Mouse (Mus musculus) urinary bladder, postnatal 14 days (tissue): ENCODE data around the gene Sigirr.

ENCODE experiments used
- DNase-seq: peaks from one replicate; pipeline ENCODE4 v3.0.0; 2021; ENCODE audit warnings: low spot score

Sigirr gene

DNA sequence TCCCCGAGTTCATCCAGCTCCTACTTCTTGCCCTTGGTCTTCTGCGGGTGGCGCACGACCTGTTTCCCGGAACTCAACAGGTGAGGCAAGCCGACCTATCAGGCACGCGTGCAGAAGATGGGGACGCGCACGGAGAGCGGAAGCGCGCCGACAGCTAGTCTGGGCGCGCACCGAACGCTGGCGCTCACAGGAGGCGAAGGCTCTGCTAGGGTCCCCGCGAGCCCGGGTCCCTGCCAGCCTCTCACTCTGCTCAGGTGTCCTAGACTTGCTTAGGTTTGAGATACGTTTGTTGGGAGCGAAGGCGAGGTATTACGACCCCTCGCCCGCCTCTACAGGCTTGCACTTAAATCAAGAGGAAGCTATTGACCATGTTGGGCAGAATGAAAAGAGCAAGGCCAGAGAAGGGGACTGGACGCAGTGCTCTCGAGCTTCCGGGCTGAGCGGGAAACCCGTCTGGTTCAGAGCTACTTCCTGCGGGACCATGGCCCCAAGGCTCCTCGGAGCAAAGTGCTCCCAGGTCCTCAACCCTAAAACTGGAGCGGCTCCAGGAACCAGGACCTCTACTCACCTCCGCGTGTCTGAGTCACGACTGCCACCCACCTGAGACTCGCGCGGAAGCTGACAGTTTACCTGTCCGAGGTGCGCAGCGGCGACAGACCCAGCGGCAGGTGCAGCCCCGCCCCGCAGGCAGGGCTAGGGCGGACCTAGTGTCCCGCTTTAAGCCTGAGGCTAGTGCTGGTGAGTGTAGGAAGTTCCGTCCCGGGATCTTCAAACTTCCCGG is at the start of gene Sigirr:
Sigirr (minus strand) TSS at position 662 of the 781 bp plus-strand sequence.
- peak; percentile 66 for DNase-seq

DNA sequence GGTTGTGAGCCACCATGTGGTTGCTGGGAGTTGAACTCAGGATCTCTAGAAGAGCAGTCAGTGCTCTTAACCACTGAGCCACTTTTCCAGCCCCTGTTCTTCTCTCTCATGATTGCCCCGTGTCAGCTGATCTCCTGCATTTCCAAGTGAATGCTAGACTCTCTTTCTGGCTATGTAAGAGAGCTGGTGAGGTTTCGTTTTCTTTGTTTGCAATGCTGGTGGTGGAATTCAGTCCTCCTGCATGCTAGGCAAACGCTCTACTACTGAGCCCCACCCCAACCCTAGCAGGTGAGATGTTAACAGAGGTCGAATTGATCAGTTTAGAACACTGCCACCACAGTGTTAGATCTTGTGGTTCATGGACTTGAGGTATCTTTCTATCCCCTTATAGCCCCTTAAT is 48.3 kb upstream of the Sigirr start:
- no peak for DNase-seq

DNA sequence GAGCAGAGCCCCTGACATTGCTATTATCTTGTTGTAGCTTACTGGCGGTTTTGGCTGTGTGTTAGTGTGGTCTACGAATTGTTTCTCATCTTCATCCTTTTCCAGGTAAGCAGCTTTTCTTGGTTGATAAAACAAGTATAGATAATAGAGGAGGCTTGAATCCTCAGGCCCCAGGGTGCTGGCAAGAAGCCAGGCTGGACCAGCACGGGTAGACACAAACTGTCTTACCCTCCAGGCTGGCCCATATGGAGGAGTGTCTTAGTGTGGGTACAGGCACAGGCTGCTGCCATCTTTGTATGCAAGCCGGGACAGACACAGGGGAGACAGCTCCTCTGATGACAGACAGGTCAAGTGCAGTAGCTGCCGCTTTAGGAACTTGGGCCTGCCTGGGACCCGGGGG is 46.7 kb upstream of the Sigirr start:
- no peak for DNase-seq

DNA sequence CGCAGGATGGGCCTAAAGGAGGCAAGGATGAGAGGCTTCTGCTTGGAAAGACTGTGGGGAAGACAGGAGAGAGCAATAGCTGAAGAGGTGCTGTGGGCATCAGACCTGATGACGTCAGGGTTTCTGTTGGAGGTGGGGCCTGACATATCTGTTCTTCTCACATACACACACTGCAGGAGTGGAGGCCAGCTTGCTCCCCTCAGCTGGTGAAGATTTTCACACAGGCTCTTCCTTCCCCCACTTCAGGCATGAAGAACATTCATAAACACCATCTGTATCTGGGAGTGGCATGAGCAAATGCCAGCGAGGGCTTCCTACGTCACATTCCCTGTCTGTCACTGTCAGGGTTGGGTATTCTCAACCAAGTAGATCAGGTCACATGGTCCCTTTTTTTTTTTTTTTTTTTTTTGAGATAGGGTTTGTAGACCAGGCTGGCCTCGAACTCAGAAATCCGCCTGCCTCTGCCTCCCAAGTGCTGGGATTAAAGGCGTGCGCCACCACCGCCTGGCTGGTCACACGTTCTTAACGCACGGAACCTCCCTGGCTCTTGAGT is 45.7 kb upstream of the Sigirr start:
- no peak for DNase-seq

DNA sequence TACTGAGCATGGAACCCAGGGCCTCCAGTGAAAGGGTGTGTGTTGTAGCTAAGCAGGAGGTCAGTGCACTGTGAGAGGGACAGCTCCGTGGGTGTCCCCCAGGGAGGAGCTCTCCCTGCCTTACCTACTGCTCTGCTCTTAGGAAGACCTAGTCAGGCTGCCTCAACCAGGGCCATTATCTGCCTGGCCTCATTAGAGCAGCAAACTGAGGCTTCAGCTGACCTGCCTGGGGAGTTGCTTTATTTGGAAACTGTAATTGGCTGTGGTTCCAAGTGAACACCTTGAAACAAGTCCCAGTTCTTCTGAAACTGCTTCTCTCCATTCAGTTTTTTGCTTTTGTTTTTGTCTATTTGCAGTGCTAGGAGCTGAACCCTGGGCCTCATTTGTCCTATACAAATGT is 45.0 kb upstream of the Sigirr start:
- no peak for DNase-seq

DNA sequence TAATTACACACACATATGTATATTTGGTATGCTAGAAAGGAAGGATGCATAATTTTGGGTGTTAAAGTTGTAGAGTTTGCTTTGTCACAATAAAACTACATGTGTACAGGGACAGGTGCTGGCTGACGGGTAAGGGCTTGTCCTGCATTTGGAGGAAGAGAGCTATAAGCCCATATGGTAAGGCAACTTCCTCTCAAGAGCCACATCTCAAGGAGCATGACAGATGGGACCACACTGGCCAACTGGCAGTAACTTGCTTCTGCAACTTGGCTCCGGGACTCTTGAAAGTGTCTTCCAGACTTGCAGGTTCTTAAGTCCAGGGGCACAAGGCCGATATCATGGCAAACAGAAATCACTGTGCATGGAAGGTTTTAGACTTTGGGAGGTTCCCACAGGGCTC is 44.3 kb upstream of the Sigirr start:
- no peak for DNase-seq

DNA sequence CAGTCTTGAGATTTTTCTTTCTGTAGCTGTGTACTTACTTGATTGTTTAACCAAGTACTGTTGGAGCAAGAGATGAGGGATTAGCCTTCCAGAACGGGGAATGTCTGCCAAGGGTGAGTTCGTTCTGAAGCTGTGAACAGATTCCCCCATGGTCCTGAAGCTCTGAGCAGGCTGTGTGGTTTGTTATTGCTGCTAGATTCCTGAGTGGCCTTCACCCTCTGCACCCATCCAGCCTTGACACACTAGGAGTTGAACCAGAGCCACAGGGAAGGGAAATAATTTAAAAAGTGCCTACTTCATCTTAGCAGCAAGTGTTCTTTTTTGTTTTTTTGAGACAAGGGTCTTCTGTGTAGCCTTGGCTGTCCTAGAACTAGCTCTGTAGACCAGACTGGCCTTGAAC is 43.5 kb upstream of the Sigirr start:
- DNase-seq: no peak

DNA sequence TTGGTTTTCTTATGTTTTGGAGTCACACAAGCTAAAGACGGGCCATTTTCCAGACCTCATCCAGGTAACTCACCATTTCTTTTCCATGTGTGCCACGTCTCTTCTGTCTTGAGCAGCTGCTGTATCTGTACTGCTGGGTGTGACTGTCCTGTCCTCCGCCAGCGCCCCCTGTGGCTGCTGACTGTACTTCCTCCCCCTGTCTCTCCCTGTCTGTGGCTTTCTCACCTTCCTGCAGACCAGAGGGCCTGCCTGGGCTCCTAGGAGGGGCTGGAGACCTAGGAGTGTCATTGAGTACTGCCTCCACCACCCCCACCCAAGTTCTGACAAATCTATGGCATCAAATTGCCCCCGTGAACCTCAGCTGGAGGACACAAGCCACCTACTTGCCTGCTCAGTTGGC is 42.7 kb upstream of the Sigirr start:
- no peak for DNase-seq

DNA sequence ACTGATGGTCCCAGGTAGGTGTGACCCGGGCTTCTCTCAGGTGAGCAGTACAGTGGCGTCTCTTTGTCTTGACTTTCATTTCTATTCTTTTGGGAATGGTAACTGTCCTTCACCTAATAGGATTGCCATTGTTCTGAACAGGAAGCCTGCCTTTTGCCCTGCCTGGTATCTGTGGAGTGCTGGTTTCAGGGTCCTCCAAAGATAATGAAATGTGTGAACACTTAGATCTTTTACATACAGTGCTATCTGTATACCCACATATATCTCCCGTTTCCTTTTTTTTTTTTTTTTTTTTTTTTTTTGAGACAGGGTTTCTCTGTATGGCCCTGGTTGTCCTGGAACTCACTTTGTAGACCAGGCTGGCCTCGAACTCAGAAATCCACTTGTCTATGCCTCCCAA is 41.0 kb upstream of the Sigirr start:
- DNase-seq: no peak

DNA sequence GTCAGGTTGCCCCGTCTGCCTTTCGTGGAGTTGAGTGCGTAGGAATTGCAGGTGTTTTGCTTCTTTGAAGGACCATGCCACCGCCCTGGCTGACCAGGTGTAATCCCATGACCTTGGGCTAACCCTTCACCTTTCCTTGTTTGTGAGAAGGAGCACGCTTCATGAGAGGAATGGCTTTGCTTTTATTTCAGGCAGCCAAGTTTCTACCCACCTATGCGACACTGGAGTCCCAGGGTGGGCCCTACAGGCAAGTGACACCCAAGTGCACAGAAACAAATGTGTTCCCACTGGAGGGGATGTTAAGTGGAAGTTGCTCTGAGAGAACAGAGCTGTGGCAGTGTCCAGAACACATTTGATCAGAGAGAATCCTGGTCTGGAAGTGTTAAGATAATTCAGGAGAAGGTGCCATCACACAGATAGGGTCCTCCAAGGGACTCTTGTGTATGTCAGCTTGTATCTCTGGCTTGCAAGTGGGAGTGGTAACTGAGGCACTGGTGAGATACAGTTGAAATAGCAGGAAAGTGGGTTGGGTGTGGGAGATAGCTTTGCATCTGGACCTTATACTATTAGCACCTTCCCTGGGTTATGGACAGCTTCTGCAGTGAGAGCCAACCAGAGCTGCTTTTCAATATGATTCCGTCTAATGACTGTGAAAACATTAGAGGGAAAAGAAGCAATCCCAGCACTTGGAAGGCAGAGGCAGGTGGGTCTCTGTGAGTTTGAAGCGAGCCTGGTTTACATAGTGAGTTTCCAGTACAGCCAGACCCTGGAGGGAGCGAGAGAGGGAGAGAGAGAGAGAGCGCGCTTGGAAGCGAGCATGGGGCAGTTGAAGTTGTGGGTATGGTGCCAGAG is 31.8 kb upstream of the Sigirr start:
- no peak for DNase-seq

DNA sequence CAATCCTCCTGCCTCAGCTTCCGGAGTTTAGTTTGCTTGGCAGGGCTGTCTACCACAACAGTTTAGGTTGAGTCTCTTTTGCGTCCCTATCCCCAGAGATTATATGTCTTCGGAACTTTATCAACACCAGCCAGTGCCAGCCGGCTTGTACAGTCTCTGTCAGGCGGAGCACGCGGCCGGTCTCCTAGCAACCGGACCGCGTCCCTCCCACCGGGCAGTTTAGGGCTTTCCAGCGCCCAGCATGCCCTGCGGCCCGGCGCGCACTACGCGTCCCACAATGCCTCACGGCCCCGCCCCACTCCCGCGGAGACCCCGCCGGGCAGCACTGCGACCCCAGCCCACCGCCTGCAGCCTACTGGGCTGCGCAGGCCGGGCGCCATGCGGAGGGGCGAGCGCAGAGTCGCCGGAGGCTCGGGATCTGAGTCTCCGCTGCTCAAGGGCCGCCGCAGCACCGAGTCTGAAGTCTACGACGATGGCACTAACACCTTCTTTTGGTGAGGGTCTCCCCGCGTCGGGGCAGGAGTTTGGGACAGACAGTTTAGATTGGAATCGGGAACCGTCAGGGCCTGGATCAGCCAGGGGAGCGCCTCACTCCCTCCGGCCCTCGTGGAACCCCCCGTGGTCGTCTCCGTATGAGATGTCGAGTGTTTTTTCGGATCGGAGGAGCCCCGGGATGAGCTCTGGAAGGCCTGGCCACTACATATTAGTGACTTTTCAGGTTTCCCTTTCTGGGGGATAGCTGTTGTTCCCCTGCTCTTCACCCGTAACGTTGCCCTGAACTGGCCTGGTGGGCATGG is 30.9 kb upstream of the Sigirr start:
- peak; percentile 90 for DNase-seq

DNA sequence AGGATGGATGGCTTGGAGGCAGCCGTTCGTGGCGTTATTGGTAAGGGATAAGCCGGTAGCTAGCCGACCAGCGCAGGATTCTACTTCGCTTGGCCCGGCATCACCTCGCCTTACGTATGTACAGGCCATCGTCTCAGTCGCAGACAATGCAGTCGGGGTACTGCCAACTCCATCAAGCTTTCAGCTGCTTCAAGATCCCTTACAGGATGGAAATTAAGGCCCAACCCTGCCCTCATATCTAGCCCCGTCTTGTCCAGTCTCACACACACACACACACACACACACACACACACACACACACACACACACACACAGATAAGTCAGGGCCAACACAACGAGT is 23.1 kb upstream of the Sigirr start:
- DNase-seq: no peak

DNA sequence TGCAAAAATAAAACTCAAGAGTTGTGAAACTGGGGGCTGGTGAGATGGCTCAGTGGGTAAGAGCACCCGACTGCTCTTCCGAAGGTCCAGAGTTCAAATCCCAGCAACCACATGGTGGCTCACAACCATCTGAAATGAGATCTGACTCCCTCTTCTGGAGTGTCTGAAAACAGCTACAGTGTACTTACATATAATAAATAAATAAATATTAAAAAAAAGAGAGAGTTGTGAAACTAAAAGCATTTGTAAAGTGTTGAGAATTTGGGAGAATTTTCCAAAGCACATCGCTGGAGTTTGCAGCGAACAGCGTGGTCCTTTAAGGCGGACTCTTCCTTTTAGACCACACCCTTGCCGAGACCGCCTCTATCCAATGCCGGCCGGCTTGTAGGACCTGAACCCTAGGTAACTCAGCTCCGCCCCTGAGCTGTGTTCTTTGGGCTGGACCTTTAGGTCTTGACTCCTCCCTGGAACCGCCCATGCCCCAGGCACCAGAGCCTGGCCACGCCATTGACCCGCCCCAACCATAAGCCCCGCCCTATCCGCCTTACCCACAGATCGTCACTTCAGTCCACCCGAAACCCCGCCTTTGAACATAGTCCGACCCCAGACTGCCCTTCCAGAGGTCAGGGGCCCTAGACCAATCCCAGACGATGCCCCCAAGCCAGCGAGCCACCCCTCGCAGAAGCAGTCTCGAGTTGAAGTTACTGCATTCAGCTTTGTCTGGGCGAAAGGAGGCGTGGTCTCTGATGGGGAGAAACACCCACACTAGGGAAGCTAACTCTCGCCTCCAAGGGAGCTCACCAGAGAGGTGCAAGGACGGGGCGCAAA is 22.5 kb upstream of the Sigirr start:
- DNase-seq: peak; percentile 97

DNA sequence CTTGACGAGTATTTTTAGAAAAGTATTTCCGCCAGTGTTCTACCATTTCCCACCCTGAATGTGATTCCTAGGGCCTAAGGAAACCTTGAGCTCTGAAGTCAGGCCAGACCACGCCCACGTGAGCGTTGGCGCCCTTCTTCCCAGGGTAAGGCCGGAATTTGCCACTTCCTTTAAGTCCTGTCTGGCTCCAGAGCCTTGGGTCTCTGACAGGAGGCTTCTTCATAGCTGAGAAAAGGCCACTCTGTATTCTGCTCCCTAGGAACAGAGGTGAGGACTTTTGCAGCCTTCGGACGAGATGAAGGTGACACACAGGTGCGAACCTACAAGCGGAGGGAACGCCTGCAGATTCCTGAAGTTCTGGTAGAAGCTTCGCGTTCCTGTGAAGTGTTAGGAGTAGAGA is 21.9 kb upstream of the Sigirr start, which contains the start of gene Ptdss2:
Ptdss2 (plus strand) TSS at position 138 of the 400 bp plus-strand sequence.
- DNase-seq: no peak

DNA sequence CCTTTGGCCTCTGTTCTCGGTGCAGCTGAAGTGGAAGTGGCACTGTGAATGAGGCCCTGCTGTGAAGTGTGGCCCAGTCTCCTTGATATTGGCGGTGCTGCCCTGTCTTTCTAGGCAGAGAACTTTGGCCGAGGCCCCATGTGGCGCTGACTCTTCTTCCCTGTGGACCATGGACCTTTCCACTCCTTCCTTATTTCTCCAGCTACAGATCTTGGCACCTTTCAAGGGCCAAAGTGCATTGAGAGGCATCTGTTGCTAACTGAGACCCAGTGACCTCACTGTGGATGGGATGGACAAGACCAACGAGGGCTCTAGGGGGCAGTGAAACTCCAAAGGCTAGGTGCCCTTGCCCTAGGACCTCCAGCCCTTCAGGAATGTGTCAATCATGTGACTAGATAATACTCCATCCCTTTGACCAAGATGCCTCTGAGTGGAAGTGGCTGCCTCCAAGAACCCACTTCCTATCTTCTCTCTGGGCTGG is 20.7 kb upstream of the Sigirr start:
- DNase-seq: no peak

DNA sequence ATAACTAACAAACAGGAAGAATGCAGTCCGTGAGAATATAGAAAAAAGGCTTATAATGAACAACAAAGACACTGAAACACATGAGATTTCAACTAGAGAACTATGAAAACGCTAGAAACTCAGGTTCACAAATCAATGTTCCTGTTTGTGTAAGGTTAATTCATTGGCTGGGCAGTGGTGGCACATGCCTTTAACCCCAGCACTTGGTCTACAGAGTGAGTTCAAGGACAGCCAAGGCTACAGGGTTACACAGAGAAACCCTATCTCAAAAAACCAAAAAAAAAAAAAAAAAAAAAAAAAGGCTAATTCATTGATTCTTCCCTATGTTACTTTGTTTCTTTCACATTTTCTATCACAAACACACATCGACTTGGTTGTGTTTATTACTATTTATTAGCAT is 20.2 kb upstream of the Sigirr start:
- no peak for DNase-seq

DNA sequence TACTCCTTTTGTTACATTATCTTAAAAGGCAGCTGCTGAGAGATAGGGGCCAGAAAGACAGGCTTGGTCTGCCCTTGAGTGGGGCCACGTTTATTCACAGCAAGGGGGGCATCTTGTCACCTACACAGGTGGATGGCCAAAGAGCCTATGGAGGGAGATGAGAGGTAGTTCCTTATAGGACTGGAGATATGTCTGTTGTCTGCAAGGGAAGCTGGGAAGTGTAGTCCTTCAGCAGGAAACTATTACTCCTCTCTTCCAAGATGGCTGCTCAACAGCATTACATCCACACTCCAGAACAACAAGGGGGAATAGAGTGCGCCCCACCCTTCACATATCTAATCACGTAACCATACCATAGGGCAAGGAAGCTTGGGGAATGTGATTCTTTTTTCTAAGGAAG is 19.1 kb upstream of the Sigirr start:
- DNase-seq: no peak

DNA sequence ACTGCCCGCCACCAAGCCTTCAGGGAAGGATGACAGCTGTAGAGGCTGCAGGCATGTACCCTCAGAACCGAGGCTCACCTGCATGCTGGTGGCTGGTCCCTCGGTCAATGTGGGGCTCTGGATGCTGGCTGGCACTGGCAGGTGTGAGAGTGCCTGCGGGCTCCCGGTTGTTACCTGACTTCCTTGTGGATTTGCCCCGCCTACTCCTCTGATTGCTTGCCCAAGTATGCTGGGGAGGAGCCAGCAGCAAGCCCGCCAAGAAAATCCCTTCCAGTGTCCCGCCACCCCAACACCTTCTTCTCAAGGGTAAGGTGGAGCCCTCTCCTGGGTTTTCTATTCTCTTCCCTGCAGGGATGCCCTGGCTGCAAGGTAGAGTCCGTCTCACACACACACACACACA is 17.3 kb upstream of the Sigirr start, which contains the start of gene Ano9:
Ano9 (minus strand) TSS at position 171 of the 400 bp plus-strand sequence.
- peak; percentile 50 for DNase-seq

DNA sequence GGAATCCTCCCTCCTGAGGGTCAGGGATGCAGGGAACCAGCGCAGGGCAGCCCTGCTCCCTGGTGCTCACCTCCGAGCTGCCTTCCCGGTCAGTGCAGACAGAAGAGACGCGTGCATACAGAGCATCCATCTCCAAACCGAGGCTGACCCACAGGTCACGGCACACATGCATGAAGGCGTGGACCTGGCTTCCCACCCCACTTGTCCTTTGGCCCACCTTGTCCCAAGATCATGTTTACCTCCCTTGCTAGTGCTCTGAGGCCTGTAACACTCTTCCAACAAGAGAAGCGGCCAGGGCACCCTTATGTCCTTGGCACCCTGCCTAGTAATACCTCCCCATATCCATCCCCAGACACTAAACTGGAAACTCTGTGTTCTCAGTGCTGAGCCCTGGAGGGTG is 15.5 kb upstream of the Sigirr start:
- DNase-seq: no peak

DNA sequence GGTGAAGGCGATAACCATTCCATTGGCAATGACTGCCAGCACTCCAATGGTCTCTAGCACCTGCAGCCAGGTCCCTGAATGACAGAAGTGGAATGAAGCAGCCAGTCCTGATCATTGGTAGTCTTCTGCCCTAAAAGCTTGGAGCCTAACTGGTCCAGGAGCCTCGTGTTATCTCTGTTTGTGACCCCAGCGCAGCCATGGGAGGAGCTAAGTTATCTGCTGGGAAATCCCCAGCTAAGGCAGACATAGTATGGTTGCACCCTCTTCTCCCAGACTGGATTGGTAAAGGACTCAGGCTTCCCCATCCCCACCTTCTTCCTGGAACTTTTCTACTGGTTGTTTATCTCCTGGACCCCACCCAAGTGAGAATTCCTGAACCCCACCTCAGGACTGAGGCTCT is 2.8 kb upstream of the Sigirr start:
- DNase-seq: no peak

DNA sequence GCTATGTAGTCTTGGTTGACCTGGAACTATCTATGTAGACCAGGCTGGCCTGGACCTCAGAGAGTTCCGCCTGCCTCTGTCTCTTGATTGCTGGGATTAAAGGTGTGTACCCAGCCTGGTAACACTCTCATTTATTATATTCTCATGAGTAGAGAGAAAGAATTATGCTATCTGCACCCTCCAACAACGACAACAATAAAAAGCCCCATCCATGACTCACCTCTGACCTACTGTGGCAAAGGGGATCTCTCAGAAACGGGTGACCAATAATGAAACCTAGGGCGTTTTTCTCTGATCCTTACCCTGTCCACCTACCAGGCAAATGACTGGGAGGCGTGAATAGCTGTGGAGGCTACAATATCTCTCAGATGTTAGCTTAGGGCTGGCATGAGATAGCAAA is 3.2 kb downstream of the Sigirr start:
- DNase-seq: no peak
